Mouse (Mus musculus) limb, embryonic 11.5 days (tissue): ENCODE results near the gene Itsn2. TPM values are rescaled to one million over a fixed set of nuclear protein-coding genes. Genes with fewer than 3 reads are reported as not detected.
"Not testable (repeated sequence)": the region's sequence is repeated elsewhere in the genome, so short reads cannot be mapped to it uniquely, and the experiment has no call there.

ENCODE experiments used
- ATAC-seq: fragments of 200-750 bp; cut with Nextera tagmentation; 2 replicates; pipeline ENCODE4 v1.8.0; 2017; ENCODE audit warnings: low read depth; ENCODE audit not compliant: insufficient number of reproducible peaks, low FRiP score, low TSS enrichment
- DNase-seq: peaks from one replicate; pipeline ENCODE4 v3.0.0-alpha.2; 2015; ENCODE audit warnings: low spot score
- H3K27ac ChIP-seq: fragments of 300-500 bp; sonication (generic); replicated peaks from 2 replicates; pipeline ENCODE4 v1.5.1; 2014; ENCODE audit warnings: low read depth, mild to moderate bottlenecking, low read length
- H3K27me3 ChIP-seq: fragments of 300-500 bp; sonication (generic); 2 replicates; pipeline ENCODE4 v1.6.1; 2014; ENCODE audit warnings: mild to moderate bottlenecking, low read length, mixed read lengths; ENCODE audit not compliant: control insufficient read depth, insufficient read depth
- H3K36me3 ChIP-seq: fragments of 300-500 bp; sonication (generic); 2 replicates; pipeline ENCODE4 v1.6.1; 2014; ENCODE audit warnings: mild to moderate bottlenecking, low read length, moderate library complexity, mixed read lengths; ENCODE audit not compliant: control insufficient read depth, insufficient read depth
- H3K4me1 ChIP-seq: fragments of 300-500 bp; sonication (generic); 2 replicates; pipeline ENCODE4 v1.6.1; 2014; ENCODE audit warnings: low read length, mixed read lengths; ENCODE audit not compliant: control insufficient read depth, insufficient read depth
- H3K4me2 ChIP-seq: fragments of 300-500 bp; sonication (generic); 2 replicates; pipeline ENCODE4 v1.6.1; 2014; ENCODE audit warnings: low read depth, mild to moderate bottlenecking, moderate library complexity; ENCODE audit not compliant: severe bottlenecking
- H3K4me3 ChIP-seq: fragments of 300-500 bp; sonication (generic); 2 replicates; pipeline ENCODE4 v1.5.1; 2014; ENCODE audit warnings: low read depth, low read length
- H3K9ac ChIP-seq: fragments of 300-500 bp; sonication (generic); 2 replicates; pipeline ENCODE4 v1.6.1; 2014; ENCODE audit warnings: mild to moderate bottlenecking, low read length
- H3K9me3 ChIP-seq: fragments of 300-500 bp; sonication (generic); 2 replicates; pipeline ENCODE4 v1.6.1; 2016; ENCODE audit warnings: low read length; ENCODE audit not compliant: control insufficient read depth
- WGBS: fragments of 180-500 bp; shearing (Covaris S2); extraction: QIAGEN DNeasy Blood & Tissue Kit; methylation state at CpG from one replicate; pipeline ENCODE4 v1.1.7; 2014; 5-methylcytosine and 5-hydroxymethylcytosine counted together
- polyA plus RNA-seq: library from polyadenylated mRNA; unstranded; fragments of >200 nt; fragmentation: Nextera tagmentation; extraction: Ambion mirVana; gene quantifications from 2 replicates; pipeline ENCODE4 v1.2.1, GENCODE M21; 2014

Itsn2 gene
- polyA plus RNA-seq, 1 experiment from 2014 or later, result 28.4 TPM

GRCm38 (mm10) chr12:4685441-4685840, 93.0 kb downstream of the Itsn2 start:
- DNase-seq (no peak), ATAC-seq (no peak)
- no peak overlapping the region for H3K4me3 ChIP-seq
- H3K27ac ChIP-seq, result no peak overlapping the region
- H3K27me3 ChIP-seq, result no peaks in the 10 kb centered on the region
- no peaks in the 10 kb centered on the region for H3K9me3 ChIP-seq
- no peaks in the 10 kb centered on the region for H3K4me1 ChIP-seq
- no peak overlapping the region for H3K4me2 ChIP-seq
- H3K9ac ChIP-seq, result no peak overlapping the region
- H3K36me3 ChIP-seq, result 0 out of 2 replicates have a peak, but pooled peaks cover 2% of the 10 kb centered on the region
- WGBS, result 90% methylated on average over 4 of the region's 4 CpGs

GRCm38 (mm10) chr12:4688386-4688785, 95.9 kb downstream of the Itsn2 start:
- ATAC-seq (no peak), DNase-seq (no peak)
- 77% methylated on average over 2 of the region's 2 CpGs for WGBS
- Histone ChIP-seq H3K27me3 (no peaks in the 10 kb centered on the region), H3K4me1 (no peaks in the 10 kb centered on the region), H3K4me2 (no peak overlapping the region), H3K4me3 (no peak overlapping the region), H3K9me3 (no peaks in the 10 kb centered on the region), H3K36me3 (no peaks in the 10 kb centered on the region), H3K9ac (no peak overlapping the region), H3K27ac (no peak overlapping the region)

- Histone ChIP-seq H3K27ac (no peak overlapping the region), H3K9ac (no peak overlapping the region), H3K36me3 (no peaks in the 10 kb centered on the region), H3K4me1 (no peaks in the 10 kb centered on the region), H3K4me3 (no peak overlapping the region), H3K27me3 (no peaks in the 10 kb centered on the region), H3K4me2 (no peak overlapping the region), H3K9me3 (no peaks in the 10 kb centered on the region)
- WGBS, result 89% methylated on average over 14 of the region's 14 CpGs
- no peak for ATAC-seq
- no peak for DNase-seq
Observed at GRCm38 (mm10) chr12:4689341-4689740, 96.9 kb downstream of the Itsn2 start.

DNA sequence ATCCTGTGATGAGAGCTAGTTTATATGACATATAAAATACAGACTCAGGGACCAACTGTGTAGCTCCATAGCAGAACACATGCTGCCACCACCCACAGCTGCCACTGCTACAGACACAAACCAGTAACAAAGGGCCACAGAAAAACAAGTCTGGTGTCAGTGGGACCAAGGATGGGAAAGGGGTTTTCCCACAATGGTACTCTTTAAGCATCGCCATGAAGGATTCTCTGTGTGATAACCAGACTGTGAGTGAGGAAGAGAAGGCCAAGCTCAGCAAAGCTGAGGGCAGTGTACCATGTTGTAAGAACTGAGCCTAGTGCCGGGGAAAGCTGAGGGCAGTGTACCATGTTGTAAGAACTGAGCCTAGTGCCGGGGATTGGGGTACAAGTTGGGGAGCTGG, 98.8 kb downstream of the Itsn2 start:
- WGBS, result 91% methylated on average over 3 of the region's 3 CpGs
- no peak for ATAC-seq
- no peak overlapping the region for H3K9ac ChIP-seq

GRCm38 (mm10) chr12:4694534-4694933, 102.1 kb downstream of the Itsn2 start:
- ATAC-seq (no peak), DNase-seq (no peak)
- no peak overlapping the region for H3K9ac ChIP-seq

More for the DNA sequence above, 98.8 kb downstream of the Itsn2 start:
- H3K4me1 ChIP-seq, result no peaks in the 10 kb centered on the region
- H3K27ac ChIP-seq, result no peak overlapping the region
- H3K4me3 ChIP-seq, result no peak overlapping the region
- no peak for DNase-seq
- no peak overlapping the region for H3K4me2 ChIP-seq
- no peaks in the 10 kb centered on the region for H3K9me3 ChIP-seq
- H3K36me3 ChIP-seq, result no peaks in the 10 kb centered on the region
- H3K27me3 ChIP-seq, result no peaks in the 10 kb centered on the region

DNA sequence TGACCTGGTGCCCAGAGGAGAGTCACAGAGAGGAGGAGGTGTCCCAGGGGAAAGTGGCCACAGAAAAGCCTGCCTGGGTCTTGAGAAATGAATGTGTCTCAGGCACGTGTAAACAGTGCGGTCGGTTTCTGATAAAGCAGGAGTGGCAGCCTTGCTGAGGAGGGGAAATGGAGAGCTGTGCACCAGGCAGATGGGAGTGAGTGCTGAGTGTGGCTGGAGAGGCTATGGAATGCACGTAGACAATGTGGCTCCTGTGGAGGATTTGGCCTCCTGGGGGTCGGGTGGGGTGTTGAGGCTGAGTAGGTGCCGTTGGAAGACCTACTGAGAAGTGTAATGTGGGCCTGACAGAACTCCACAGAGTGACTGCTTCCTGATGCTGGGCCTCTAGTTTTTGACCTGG, 113.2 kb downstream of the Itsn2 start:
- WGBS, result 75% methylated on average over 6 of the region's 6 CpGs
- not testable (repeated sequence) for ATAC-seq, H3K4me3 ChIP-seq, H3K4me2 ChIP-seq, H3K36me3 ChIP-seq, H3K9me3 ChIP-seq, H3K27me3 ChIP-seq, H3K9ac ChIP-seq, DNase-seq, H3K27ac ChIP-seq, H3K4me1 ChIP-seq

More at GRCm38 (mm10) chr12:4694534-4694933, 102.1 kb downstream of the Itsn2 start:
- no peaks in the 10 kb centered on the region for H3K9me3 ChIP-seq
- 80% methylated on average over 1 of the region's 1 CpGs for WGBS
- H3K27ac ChIP-seq, result no peak overlapping the region
- H3K27me3 ChIP-seq, result no peaks in the 10 kb centered on the region
- H3K4me3 ChIP-seq, result no peak overlapping the region
- no peak overlapping the region for H3K4me2 ChIP-seq
- no peaks in the 10 kb centered on the region for H3K4me1 ChIP-seq
- H3K36me3 ChIP-seq, result no peaks in the 10 kb centered on the region

- H3K27ac ChIP-seq, result no peak overlapping the region
- no peak overlapping the region for H3K4me3 ChIP-seq
- no peak overlapping the region for H3K9ac ChIP-seq
- peaks cover 4% of the 10 kb centered on the region for H3K36me3 ChIP-seq
- DNase-seq (no peak), ATAC-seq (no peak)
- H3K4me2 ChIP-seq, result no peak overlapping the region
- no peaks in the 10 kb centered on the region for H3K27me3 ChIP-seq
- WGBS, result 88% methylated on average over 5 of the region's 5 CpGs
- H3K4me1 ChIP-seq, result no peaks in the 10 kb centered on the region
- no peaks in the 10 kb centered on the region for H3K9me3 ChIP-seq
Observed at GRCm38 (mm10) chr12:4706175-4706574, 113.7 kb downstream of the Itsn2 start.

DNA sequence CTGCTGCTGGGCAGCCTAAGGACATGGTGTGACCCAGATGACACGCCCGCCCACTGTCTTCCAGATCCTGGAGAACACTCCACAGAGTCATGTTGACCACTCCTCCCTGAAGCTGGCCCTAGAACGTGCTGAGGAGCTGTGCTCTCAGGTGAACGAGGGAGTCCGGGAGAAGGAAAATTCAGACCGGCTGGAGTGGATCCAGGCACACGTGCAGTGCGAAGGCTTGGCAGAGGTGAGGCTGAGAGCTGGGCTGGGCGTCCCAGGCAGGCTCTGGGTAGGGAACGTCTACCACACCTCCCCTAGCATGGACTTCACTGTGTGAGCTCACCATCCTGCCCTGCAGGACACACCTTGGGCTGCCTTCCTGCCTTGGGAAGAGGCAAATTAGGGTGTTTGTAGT, 114.5 kb downstream of the Itsn2 start:
- Histone ChIP-seq H3K4me1 (no peaks in the 10 kb centered on the region), H3K9ac (no peak overlapping the region), H3K36me3 (peaks cover 4% of the 10 kb centered on the region), H3K27ac (no peak overlapping the region), H3K9me3 (no peaks in the 10 kb centered on the region), H3K4me2 (no peak overlapping the region), H3K4me3 (no peak overlapping the region), H3K27me3 (no peaks in the 10 kb centered on the region)
- DNase-seq (no peak), ATAC-seq (no peak)
- 87% methylated on average over 10 of the region's 10 CpGs for WGBS

GRCm38 (mm10) chr12:4707488-4708017, 115.1 kb downstream of the Itsn2 start:
- Histone ChIP-seq H3K4me1 (no peaks in the 10 kb centered on the region), H3K4me2 (no peak overlapping the region), H3K9me3 (no peaks in the 10 kb centered on the region), H3K36me3 (peaks cover 4% of the 10 kb centered on the region), H3K27ac (no peak overlapping the region), H3K4me3 (no peak overlapping the region), H3K27me3 (no peaks in the 10 kb centered on the region), H3K9ac (no peak overlapping the region)
- no peak for DNase-seq
- ATAC-seq, result no peak
- 87% methylated on average over 14 of the region's 14 CpGs for WGBS
